In genomic region chr17:78325761-78326332, GRCm38 (mm10) we compare ENCODE assay signal across 14 mouse cellular contexts.
DNase-seq lines count a peak whose midpoint lies in the region; ATAC-seq lines count a peak whose summit lies in the region.
"Had no signal": no experiment of that assay in that cellular context is flagged by ENCODE, and none has a peak within 500 bp of the region (broad histone marks: within the 10 kb centered on the region; RNA-seq: fewer than 3 reads in every experiment).

No protein-coding gene starts in this region.

- H3K27ac ChIP-seq in hindbrain, embryonic 10.5 days: 0 out of 2 replicates have a peak overlapping the region, but pooled peaks have one; percentile 8
- H3K27ac ChIP-seq in hindbrain, embryonic 13.5 days: no peak overlapping the region
- H3K27ac ChIP-seq in hindbrain, embryonic 11.5 days (ENCODE audit: low read depth, low read length): no peak overlapping the region
- H3K27ac ChIP-seq in liver, embryonic 15.5 days (replicated peaks): peak overlapping the region; percentile 59
- H3K27ac ChIP-seq: embryonic facial prominence, embryonic 12.5 days had no signal

- H3K9ac ChIP-seq in hindbrain, embryonic 13.5 days: no peak overlapping the region
- no peak overlapping the region for H3K9ac ChIP-seq in hindbrain, embryonic 11.5 days (ENCODE audit: low read depth, low read length)
- no peak overlapping the region for H3K9ac ChIP-seq in liver, embryonic 15.5 days
- H3K9ac ChIP-seq: embryonic facial prominence, embryonic 12.5 days; heart, embryonic 12.5 days had no signal

- no peaks in the 10 kb centered on the region for H3K27me3 ChIP-seq in hindbrain, embryonic 10.5 days (ENCODE audit: insufficient read depth, poor library complexity, severe bottlenecking)
- no peaks in the 10 kb centered on the region for H3K27me3 ChIP-seq in hindbrain, embryonic 13.5 days
- H3K27me3 ChIP-seq in hindbrain, embryonic 11.5 days (ENCODE audit: control insufficient read depth, insufficient read depth, low read length): no peaks in the 10 kb centered on the region
- H3K27me3 ChIP-seq in liver, embryonic 15.5 days: no peaks in the 10 kb centered on the region
- H3K27me3 ChIP-seq: embryonic facial prominence, embryonic 12.5 days had no signal

- H3K4me1 ChIP-seq in hindbrain, embryonic 10.5 days (replicated peaks): peaks cover 18% of the 10 kb centered on the region
- peaks cover 6% of the 10 kb centered on the region; the same call in 1 of the 2 replicates for H3K4me1 ChIP-seq in hindbrain, embryonic 13.5 days (replicated peaks)
- no peaks in the 10 kb centered on the region for H3K4me1 ChIP-seq in hindbrain, embryonic 11.5 days (replicated peaks; ENCODE audit: control insufficient read depth, insufficient read depth, low read length)
- H3K4me1 ChIP-seq in liver, embryonic 15.5 days (replicated peaks): peaks cover 45% of the 10 kb centered on the region

- DNase-seq in hindbrain, embryonic 10.5 days (ENCODE audit: low spot score): no peak
- peak; percentile 91 for DNase-seq in Muller cell, postnatal 12 days (ENCODE audit: inconsistent ontology term)
- DNase-seq in hindbrain, embryonic 11.5 days (ENCODE audit: low spot score): peak; percentile 25
- no peak for DNase-seq in layer of hippocampus, adult 8-10 months (ENCODE audit: low spot score in 2 of 2)
- DNase-seq in thymus, postnatal 36 days: no peak
- DNase-seq: cerebellum, adult 9-11 months; gastrocnemius, postnatal 14 days; left cerebral cortex, postnatal 4 days; right cerebral cortex, postnatal 4 days had no signal

- no peak for ATAC-seq in hindbrain, embryonic 13.5 days (ENCODE audit: low FRiP score)
- ATAC-seq in hindbrain, embryonic 11.5 days (ENCODE audit: low FRiP score): peak; percentile 71
- no peak for ATAC-seq in liver, embryonic 15.5 days (ENCODE audit: insufficient read depth)

- peaks cover 7% of the 10 kb centered on the region; the same call in 1 of the 2 replicates for H3K36me3 ChIP-seq in hindbrain, embryonic 10.5 days
- no peaks in the 10 kb centered on the region for H3K36me3 ChIP-seq in hindbrain, embryonic 13.5 days
- no peaks in the 10 kb centered on the region for H3K36me3 ChIP-seq in hindbrain, embryonic 11.5 days (ENCODE audit: control insufficient read depth, insufficient read depth, low read length)
- no peaks in the 10 kb centered on the region for H3K36me3 ChIP-seq in liver, embryonic 15.5 days (replicated peaks)
- H3K36me3 ChIP-seq: embryonic facial prominence, embryonic 12.5 days; heart, embryonic 12.5 days had no signal

- WGBS in hindbrain, embryonic 10.5 days: 67% methylated on average over 7 of the region's 7 CpGs
- 55% methylated on average over 7 of the region's 7 CpGs for WGBS in hindbrain, embryonic 13.5 days
- WGBS in hindbrain, embryonic 11.5 days: 54% methylated on average over 7 of the region's 7 CpGs
- 74% methylated on average over 7 of the region's 7 CpGs for WGBS in liver, embryonic 15.5 days (ENCODE audit: insufficient replicate concordance)

- no peaks in the 10 kb centered on the region for H3K9me3 ChIP-seq in hindbrain, embryonic 10.5 days
- no peaks in the 10 kb centered on the region for H3K9me3 ChIP-seq in hindbrain, embryonic 13.5 days
- H3K9me3 ChIP-seq in hindbrain, embryonic 11.5 days (ENCODE audit: control insufficient read depth, low read length): no peaks in the 10 kb centered on the region
- no peaks in the 10 kb centered on the region for H3K9me3 ChIP-seq in liver, embryonic 15.5 days (replicated peaks)
- H3K9me3 ChIP-seq: embryonic facial prominence, embryonic 12.5 days; heart, embryonic 12.5 days had no signal

- H3K4me3 ChIP-seq in hindbrain, embryonic 10.5 days: no peak overlapping the region
- H3K4me3 ChIP-seq in hindbrain, embryonic 13.5 days: no peak overlapping the region
- H3K4me3 ChIP-seq in hindbrain, embryonic 11.5 days (ENCODE audit: low read depth, low read length): no peak overlapping the region
- no peak overlapping the region for H3K4me3 ChIP-seq in liver, embryonic 15.5 days (replicated peaks)
- H3K4me3 ChIP-seq: embryonic facial prominence, embryonic 12.5 days; heart, embryonic 12.5 days; myocyte had no signal

- no peak overlapping the region for H3K4me2 ChIP-seq in hindbrain, embryonic 13.5 days
- no peak overlapping the region for H3K4me2 ChIP-seq in hindbrain, embryonic 11.5 days (replicated peaks; ENCODE audit: low read depth, low read length)
- no peak overlapping the region for H3K4me2 ChIP-seq in liver, embryonic 15.5 days
- H3K4me2 ChIP-seq: embryonic facial prominence, embryonic 12.5 days; heart, embryonic 12.5 days had no signal

Comparison
In these comparisons a context has a peak if more than half of its experiments do, and no peak if none do; other contexts are left out.
1. DNase-seq: peak in Muller cell, postnatal 12 days (single experiment) and hindbrain, embryonic 11.5 days (single experiment); none in hindbrain, embryonic 10.5 days (single experiment), layer of hippocampus, adult 8-10 months (0 of 2) and thymus, postnatal 36 days (0 of 2).
2. H3K27ac ChIP-seq: peak in hindbrain, embryonic 10.5 days (single experiment) and liver, embryonic 15.5 days (single experiment); none in hindbrain, embryonic 13.5 days (single experiment) and hindbrain, embryonic 11.5 days (single experiment).